Mouse (Mus musculus): ENCODE data around the gene Gm10322. TPM values are rescaled to one million over a fixed set of nuclear protein-coding genes. Genes with fewer than 3 reads are reported as not detected.

Gm10322 gene
- polyA plus RNA-seq, 1 experiment from 2014 or later, result not detected

DNA sequence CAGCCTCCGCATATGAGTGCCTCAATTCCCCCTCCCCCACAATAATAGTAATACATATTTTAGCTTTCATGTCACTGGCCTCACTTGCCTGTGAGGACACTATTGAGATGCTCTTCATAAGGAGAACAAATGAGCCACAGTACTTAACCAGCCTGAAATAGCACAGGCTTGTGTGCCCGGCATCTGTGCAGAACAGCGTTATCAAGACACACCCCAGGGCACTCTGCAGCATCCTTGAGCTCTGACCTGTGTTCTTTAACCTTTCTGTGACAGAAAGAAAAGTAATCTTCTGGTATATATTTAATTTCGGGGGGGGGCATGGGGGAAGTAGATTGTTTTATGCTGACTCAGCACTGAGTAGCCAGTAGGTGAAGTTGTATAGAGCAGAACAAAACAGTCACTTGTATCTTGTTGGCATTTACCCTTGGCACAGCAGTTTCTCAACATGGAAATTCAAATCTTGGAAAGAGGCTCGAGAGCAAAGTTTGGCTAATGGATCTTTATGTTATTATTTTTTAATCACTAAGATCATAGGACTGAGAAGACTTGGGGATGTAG, 31.0 kb downstream of the Gm10322 start:
- Histone ChIP-seq H3K9me3 (ENCODE audit: low read length) (no peaks in the 10 kb centered on the region), H3K4me2 (ENCODE audit: low read depth, low read length) (no peak overlapping the region), H3K9ac (replicated peaks) (no peak overlapping the region), H3K27ac (ENCODE audit: low read depth) (no peak overlapping the region), H3K4me1 (ENCODE audit: insufficient read depth) (no peaks in the 10 kb centered on the region), H3K36me3 (replicated peaks; ENCODE audit: insufficient read depth, low read length) (no peaks in the 10 kb centered on the region), H3K27me3 (ENCODE audit: insufficient read depth, low read length) (no peaks in the 10 kb centered on the region), H3K4me3 (ENCODE audit: low read depth, low read length) (no peak overlapping the region)
- ATAC-seq (no peak), DNase-seq (no peak)
- TF ChIP-seq CTCF (IDR thresholded peaks at IDR 0.05; ENCODE audit: low read depth) (no peak), EP300 (IDR thresholded peaks at IDR 0.05; ENCODE audit: low read depth) (no peak)
- 84% methylated on average over 5 of the region's 5 CpGs for WGBS (ENCODE audit: insufficient replicate concordance)

DNA sequence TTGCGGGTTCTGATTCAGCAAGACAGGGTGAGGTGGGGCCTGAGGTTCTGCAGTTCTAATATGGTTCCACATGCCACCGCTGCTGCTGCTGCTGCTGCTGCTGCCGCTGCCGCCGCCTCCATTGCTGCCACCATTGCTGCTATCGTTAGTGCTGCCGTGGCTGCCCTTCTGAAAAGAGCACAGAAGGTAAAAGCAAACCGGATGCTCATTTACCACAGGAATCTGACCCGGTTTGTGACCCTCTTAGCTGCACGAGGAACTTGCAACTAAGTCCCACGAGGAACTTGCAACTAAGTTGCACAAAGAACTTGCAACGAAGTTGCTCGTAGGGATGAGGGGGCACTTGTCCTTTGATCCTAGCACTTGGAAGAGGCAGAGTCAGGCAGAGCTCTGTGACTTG, 40.9 kb downstream of the Gm10322 start:
- Histone ChIP-seq H3K4me1 (ENCODE audit: insufficient read depth) (no peaks in the 10 kb centered on the region), H3K4me2 (ENCODE audit: low read depth, low read length) (no peak overlapping the region), H3K27ac (ENCODE audit: low read depth) (no peak overlapping the region), H3K36me3 (replicated peaks; ENCODE audit: insufficient read depth, low read length) (no peaks in the 10 kb centered on the region), H3K9me3 (ENCODE audit: low read length) (no peaks in the 10 kb centered on the region), H3K9ac (replicated peaks) (no peak overlapping the region), H3K27me3 (ENCODE audit: insufficient read depth, low read length) (no peaks in the 10 kb centered on the region), H3K4me3 (ENCODE audit: low read depth, low read length) (no peak overlapping the region)
- DNase-seq, result no peak
- no peak for ATAC-seq
- TF ChIP-seq EP300 (IDR thresholded peaks at IDR 0.05; ENCODE audit: low read depth) (no peak), CTCF (IDR thresholded peaks at IDR 0.05; ENCODE audit: low read depth) (no peak)
- 52% methylated on average over 13 of the region's 13 CpGs for WGBS (ENCODE audit: insufficient replicate concordance)

DNA sequence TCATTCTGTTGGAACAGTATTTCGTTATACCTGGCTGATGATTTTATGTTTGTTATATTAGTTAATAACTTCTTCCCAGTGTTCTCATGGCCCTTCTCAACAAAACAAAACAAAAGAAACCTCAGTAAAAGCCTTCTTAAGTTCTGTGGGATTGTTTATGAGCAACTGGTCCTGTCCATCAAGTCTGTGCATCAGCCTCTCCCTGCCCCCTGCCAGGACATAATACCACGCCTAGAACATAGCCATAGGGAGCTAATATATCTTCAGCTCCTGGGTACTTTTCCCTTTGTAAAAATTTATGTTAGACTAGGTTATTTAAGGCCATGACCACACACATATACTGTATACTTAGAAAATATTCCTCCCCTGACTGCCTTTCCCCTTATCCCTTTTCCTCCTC, 48.9 kb downstream of the Gm10322 start:
- Histone ChIP-seq H3K4me3 (ENCODE audit: low read depth, low read length) (no peak overlapping the region), H3K4me1 (ENCODE audit: insufficient read depth) (no peaks in the 10 kb centered on the region), H3K27me3 (ENCODE audit: insufficient read depth, low read length) (no peaks in the 10 kb centered on the region), H3K9me3 (ENCODE audit: low read length) (no peaks in the 10 kb centered on the region), H3K4me2 (ENCODE audit: low read depth, low read length) (no peak overlapping the region), H3K27ac (ENCODE audit: low read depth) (no peak overlapping the region), H3K9ac (replicated peaks) (no peak overlapping the region), H3K36me3 (replicated peaks; ENCODE audit: insufficient read depth, low read length) (no peaks in the 10 kb centered on the region)
- no peak for TF ChIP-seq CTCF (IDR thresholded peaks at IDR 0.05; ENCODE audit: low read depth)
- TF ChIP-seq EP300 (IDR thresholded peaks at IDR 0.05; ENCODE audit: low read depth), result no peak
- ATAC-seq (no peak), DNase-seq (no peak)
- WGBS (ENCODE audit: insufficient replicate concordance), result 67% methylated on average over 2 of the region's 2 CpGs

DNA sequence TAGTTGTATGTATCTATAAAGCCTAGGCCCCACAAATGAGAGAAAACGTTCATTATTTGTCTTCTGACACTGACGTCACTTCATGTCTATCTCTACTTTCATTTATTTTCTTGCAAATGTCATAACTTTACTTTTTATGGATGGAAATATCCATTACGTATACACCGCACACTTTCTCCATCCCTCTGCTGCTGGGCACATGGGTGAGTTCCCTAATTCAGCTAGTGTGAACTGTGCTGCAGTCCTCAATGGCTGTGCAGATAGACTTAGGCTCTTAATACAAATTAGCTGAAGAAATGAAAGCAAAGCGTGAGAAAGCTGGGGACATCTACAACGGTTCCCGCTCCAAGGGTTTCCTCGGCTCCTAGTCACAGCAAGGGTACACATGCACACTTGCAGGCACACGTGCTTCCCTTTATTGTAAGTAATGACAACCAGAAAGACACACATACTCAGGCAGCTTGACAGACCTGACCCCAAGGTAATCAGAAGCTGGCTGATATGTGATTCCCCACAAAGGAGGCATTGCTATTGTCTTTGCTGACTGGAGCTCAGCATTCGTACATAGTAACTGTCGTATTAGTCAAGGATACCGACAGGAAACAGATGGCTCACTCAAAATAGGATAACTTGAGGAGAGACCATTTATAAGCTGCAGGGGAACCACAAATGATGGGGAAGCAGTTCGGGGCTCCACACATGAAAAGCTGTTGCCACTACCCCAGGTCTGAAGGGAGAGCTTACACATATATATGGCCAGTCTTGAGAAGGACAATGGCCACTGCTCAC, 49.8 kb downstream of the Gm10322 start:
- no peak overlapping the region for H3K27ac ChIP-seq (ENCODE audit: low read depth)
- no peaks in the 10 kb centered on the region for H3K27me3 ChIP-seq (ENCODE audit: insufficient read depth, low read length)
- H3K9ac ChIP-seq (replicated peaks), result no peak overlapping the region
- H3K9me3 ChIP-seq (ENCODE audit: low read length), result no peaks in the 10 kb centered on the region
- H3K4me1 ChIP-seq (ENCODE audit: insufficient read depth), result no peaks in the 10 kb centered on the region
- TF ChIP-seq CTCF (IDR thresholded peaks at IDR 0.05; ENCODE audit: low read depth) (no peak), EP300 (IDR thresholded peaks at IDR 0.05; ENCODE audit: low read depth) (no peak)
- no peak for ATAC-seq
- H3K36me3 ChIP-seq (replicated peaks; ENCODE audit: insufficient read depth, low read length), result no peaks in the 10 kb centered on the region
- H3K4me3 ChIP-seq (ENCODE audit: low read depth, low read length), result no peak overlapping the region
- H3K4me2 ChIP-seq (ENCODE audit: low read depth, low read length), result no peak overlapping the region
- WGBS (ENCODE audit: insufficient replicate concordance), result 37% methylated on average over 13 of the region's 13 CpGs
- DNase-seq, result no peak

Other genes starting within 250 kb of the Gm10322 start
- gene Gm10273, start 220.4 kb upstream of the Gm10322 start, polyA plus RNA-seq (2015; fragmentation: Nextera tagmentation; extraction: Ambion mirVana), result 4.1 and 8.4 TPM in 2 replicates
- 58.4 and 61.3 TPM in 2 replicates for gene Pla2g12b, start 212.4 kb upstream of the Gm10322 start, polyA plus RNA-seq (2015; fragmentation: Nextera tagmentation; extraction: Ambion mirVana)
- 26.8 and 28.1 TPM in 2 replicates for gene Oit3, start 174.3 kb upstream of the Gm10322 start, polyA plus RNA-seq (2015; fragmentation: Nextera tagmentation; extraction: Ambion mirVana)
- gene Mcu, start 629 bp downstream of the Gm10322 start, polyA plus RNA-seq (2015; fragmentation: Nextera tagmentation; extraction: Ambion mirVana), result 11.8 and 13.5 TPM in 2 replicates
- gene Micu1, start 86.4 kb downstream of the Gm10322 start, polyA plus RNA-seq (2015; fragmentation: Nextera tagmentation; extraction: Ambion mirVana), result 24.8 and 26.4 TPM in 2 replicates

All from liver, postnatal 0 days (tissue).